Mouse (Mus musculus) fat pad, adult 2 months (tissue): ENCODE results near the gene Kcnq1.

ENCODE experiments used
- DNase-seq: peaks from one replicate; pipeline ENCODE4 v3.0.0-alpha.2; 2011; ENCODE audit warnings: low read depth, low spot score; ENCODE audit errors: extremely low read depth

The Kcnq1 gene

GRCm38 (mm10) chr7:143178831-143179230 lies 72.7 kb downstream of the Kcnq1 start:
- DNase-seq = no peak

- DNase-seq = no peak
These were observed 74.6 kb downstream of the Kcnq1 start for GRCm38 (mm10) chr7:143180761-143181160.

GRCm38 (mm10) chr7:143181311-143181710 lies 75.1 kb downstream of the Kcnq1 start:
- no peak for DNase-seq

- no peak for DNase-seq
These were observed 79.3 kb downstream of the Kcnq1 start for GRCm38 (mm10) chr7:143185506-143185905.

GRCm38 (mm10) chr7:143186378-143186777 lies 80.2 kb downstream of the Kcnq1 start:
- no peak for DNase-seq

- DNase-seq = no peak
These were observed 81.0 kb downstream of the Kcnq1 start for GRCm38 (mm10) chr7:143187181-143187580.

- no peak for DNase-seq
These were observed 82.4 kb downstream of the Kcnq1 start for GRCm38 (mm10) chr7:143188589-143188988.

- no peak for DNase-seq
These were observed 84.0 kb downstream of the Kcnq1 start for GRCm38 (mm10) chr7:143189965-143190722.

GRCm38 (mm10) chr7:143190911-143191310 lies 84.7 kb downstream of the Kcnq1 start:
- DNase-seq = no peak

- DNase-seq = no peak
These were observed 86.2 kb downstream of the Kcnq1 start for GRCm38 (mm10) chr7:143192392-143192791.

GRCm38 (mm10) chr7:143194064-143194463 lies 87.9 kb downstream of the Kcnq1 start:
- DNase-seq = no peak

GRCm38 (mm10) chr7:143197951-143198440 lies 91.8 kb downstream of the Kcnq1 start:
- DNase-seq = no peak

GRCm38 (mm10) chr7:143198443-143198842 lies 92.3 kb downstream of the Kcnq1 start:
- DNase-seq = no peak

- DNase-seq = no peak
These were observed 95.1 kb downstream of the Kcnq1 start for GRCm38 (mm10) chr7:143201255-143201654.

GRCm38 (mm10) chr7:143203897-143204296 lies 97.7 kb downstream of the Kcnq1 start:
- no peak for DNase-seq

GRCm38 (mm10) chr7:143207044-143207443 lies 100.9 kb downstream of the Kcnq1 start:
- DNase-seq = no peak

GRCm38 (mm10) chr7:143210796-143211195 lies 104.6 kb downstream of the Kcnq1 start:
- no peak for DNase-seq

GRCm38 (mm10) chr7:143251206-143251605 lies 145.0 kb downstream of the Kcnq1 start:
- no peak for DNase-seq

- no peak for DNase-seq
These were observed 147.1 kb downstream of the Kcnq1 start for GRCm38 (mm10) chr7:143253126-143253871.

GRCm38 (mm10) chr7:143254901-143255300 lies 148.7 kb downstream of the Kcnq1 start:
- DNase-seq = no peak

- DNase-seq = no peak
These were observed 155.1 kb downstream of the Kcnq1 start for GRCm38 (mm10) chr7:143261246-143261645.

GRCm38 (mm10) chr7:143263557-143263956 lies 157.4 kb downstream of the Kcnq1 start:
- DNase-seq = no peak
